8 mouse cellular contexts compared by ENCODE assay signal in the genomic region with DNA sequence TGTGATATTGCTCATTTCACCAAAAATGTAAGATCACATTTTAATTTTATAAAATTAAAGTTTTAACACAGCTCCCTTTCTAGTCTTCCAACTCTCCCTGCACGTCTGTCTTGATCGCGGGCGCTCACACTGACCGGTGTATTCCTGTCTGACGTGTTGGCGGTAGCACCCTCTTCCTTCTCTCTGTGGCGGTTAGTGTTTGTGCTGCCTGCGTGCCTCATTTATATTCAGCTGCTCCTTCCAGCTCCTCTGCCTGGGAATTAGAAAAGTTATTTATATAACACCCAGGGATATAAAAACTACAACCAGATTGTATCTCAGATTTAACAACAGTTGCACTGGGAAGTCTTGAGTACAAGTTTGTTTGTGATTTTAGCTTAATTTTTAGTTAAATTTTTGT.
"Had no signal": no experiment of that assay in that cellular context is flagged by ENCODE, and none has a peak within 500 bp of the region (broad histone marks: within the 10 kb centered on the region; RNA-seq: fewer than 3 reads in every experiment).

No protein-coding gene starts in this region.

- DNase-seq: kidney, adult 2 months; kidney, postnatal 36 days; left cerebral cortex, postnatal 4 days; liver, postnatal 0 days; lung, embryonic 14.5 days; thymus, adult 2 months; thymus, postnatal 14 days; thymus, postnatal 4 days had no signal
